Mouse (Mus musculus) mature B cell (primary cell): Measurements from ENCODE around the gene Ttc23.

Experiments
- in situ Hi-C: fragments of 300-500 bp; cut with MboI; formaldehyde crosslinking; loops from 2 replicates; pipeline ENCODE4 v1.14.3; 2019

The Ttc23 gene

GRCm38 (mm10) chr7:67801022-67801421 lies 153.8 kb downstream of the Ttc23 start:
- in situ Hi-C loops, result no loop called here

DNA sequence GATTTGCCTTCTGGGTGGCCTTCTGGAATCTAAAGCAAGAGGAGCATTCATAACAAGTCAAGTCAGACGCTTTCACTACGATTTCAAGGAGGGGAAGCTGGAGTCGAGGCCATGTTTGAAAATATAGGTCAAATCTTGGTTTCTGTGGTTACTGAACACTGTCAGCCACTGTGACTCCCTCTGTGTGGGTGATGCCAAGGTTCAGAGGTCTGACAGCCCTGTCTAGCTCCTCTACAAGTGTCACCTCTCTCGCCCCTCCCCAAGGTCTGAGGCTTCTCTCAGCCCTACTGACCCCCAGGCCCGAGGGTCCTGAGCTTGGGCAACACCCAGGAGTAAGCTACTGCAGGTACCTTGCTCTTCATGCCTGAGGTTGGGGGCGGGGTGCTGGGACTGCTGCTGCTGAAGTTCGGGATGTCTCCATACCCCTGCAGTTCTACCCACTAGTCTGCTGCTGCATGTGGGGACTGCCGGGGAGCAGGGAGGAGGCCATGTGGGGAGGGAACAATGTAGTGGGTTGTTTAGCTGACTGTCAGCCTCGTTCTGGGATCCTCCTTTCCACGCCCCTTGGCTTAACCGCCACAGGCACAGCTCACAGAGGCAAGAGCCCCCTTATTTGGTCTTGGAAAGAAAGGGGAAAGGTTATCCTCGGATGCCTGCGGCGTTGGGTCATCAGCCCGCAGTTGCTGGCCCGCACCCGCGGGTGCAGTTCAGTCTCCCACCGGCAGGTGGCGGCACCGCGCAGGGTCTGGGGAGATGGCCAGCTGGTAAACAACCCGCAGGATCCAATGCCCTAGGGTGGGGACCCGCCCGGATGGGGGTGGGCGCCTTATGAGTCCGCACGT lies 156.0 kb downstream of the Ttc23 start:
- in situ Hi-C loops, result no loop called here

DNA sequence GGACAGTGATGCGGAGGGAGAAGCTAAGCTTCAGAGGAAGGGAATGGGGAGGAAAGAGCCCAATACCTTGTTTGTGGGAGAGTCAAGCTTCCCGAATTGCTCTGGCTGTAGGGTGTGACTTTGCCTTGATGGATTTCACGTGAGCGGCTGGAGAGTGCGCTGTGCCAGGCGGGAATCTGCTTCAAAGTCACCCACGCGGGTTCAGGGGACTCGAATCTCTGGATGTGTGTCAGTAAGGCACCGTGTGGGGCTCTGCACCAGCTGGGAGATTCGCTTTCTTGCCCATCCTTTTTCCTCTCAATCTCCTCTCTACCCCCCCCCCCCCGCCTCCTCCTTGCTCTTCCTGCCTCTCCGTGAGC lies 156.6 kb downstream of the Ttc23 start:
- in situ Hi-C loops, result no loop called here
